Mouse (Mus musculus) T-helper 17 cell (primary cell): ENCODE measurements around the gene Gm38431.
"Not testable (repeated sequence)": the region's sequence is repeated elsewhere in the genome, so short reads cannot be mapped to it uniquely, and the experiment has no call there.

ENCODE experiments used
- in situ Hi-C, 2 experiments: fragments of 300-600 bp; cut with MboI, MseI; formaldehyde crosslinking; loops; 1 replicate in 1 of 2; 2 replicates in 1 of 2; pipeline ENCODE4 v1.15.1; 2025; ENCODE audit warnings: high pct_unique_total_duplicates in 2 of 2

Gene Gm38431

GRCm38 (mm10) chr9:21105760-21106564 lies 14.2 kb upstream of the Gm38431 start:
- in situ Hi-C loops, result no loop called here

DNA sequence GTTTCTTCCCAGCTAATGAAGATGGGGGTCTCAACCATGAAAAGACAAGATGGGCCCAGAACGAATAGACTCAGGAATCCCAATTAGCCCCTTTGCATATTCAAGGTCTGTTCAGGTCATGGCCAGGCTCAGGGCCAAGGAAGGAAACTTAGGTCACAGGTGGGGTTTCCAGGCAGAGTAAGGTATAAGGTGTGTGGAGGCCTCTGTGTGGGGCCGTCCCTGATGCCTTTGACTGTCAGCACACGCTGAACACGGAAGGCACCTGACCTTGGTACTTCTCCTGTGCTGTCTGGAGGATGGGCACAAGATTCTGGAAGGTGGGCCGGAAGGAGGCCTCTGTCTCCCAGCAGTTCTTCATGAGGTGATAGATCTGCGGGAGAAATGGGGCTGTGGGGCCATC lies 13.0 kb upstream of the Gm38431 start:
- in situ Hi-C loops, result no loop called here

DNA sequence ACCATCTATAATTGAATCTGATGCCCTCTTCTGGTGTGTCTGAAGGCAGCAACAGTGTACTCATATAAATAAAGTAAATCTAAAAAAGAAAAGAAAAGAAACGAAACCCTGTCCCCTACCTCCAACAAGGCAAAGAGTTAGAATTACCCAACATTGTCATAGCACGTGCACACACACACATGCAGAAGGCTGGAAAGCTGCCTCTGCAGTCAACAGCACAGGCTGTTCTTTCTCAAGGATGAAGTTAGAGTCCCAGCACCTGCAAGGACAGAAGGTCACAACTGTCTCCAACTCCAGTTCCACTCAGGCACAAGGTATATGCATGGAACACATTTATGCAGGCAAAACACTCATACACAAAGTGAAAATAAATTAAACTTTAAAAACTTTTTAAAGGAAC lies 10.3 kb upstream of the Gm38431 start:
- in situ Hi-C loops, result no loop called here

DNA sequence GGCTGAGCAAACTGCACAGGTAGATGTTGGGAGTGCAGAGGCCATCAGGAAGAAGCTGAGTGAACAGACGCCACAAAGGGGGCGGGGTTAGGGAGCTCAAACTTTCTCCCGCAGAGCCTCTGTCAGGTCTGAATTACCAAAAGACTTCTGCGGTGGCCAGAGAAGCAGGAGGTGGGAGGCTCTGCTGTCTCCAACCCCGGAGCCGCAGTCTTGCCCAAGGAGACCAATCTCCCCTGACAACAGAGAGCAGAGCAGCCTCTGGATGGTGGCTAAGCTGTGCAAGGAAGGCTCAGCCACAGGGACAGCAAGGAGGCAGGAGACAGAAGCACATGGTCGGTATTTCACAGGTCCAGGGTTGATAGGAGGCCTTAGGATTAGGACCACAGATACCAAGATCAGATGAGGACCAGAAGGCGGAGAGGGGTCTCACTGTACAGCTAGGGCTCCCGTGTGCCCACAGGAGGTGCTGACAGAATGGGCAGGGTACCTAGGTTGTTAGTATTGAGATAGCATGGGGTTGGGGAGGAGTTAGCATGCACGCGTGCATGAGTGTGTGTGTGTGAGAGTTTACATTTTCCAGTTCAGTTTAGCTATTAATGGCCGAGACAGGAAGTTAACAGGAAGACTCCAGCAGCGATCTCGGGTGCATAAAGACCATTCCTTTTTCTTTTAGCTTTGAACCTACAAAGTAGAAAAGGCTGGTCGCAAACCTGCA lies 8.8 kb upstream of the Gm38431 start:
- in situ Hi-C loops, result no loop called here

DNA sequence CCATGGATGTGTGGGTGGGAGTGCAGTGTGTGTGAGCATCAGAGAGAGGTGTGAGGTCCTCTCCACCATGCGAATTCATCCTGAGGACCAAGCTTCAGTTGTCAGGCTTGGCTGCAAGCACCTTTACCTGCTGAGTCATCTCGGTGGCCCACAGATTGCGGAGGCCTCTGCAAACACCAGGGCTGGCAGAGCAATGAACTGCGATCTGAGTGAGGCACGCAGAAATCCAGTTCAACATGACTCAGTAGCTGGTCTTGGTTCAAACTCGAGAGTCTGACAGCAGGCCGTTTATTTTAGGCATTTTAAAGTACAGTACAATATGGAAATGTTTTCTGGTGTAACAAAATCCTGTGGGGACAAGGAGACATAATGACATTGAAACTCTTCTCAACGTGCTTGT lies 6.0 kb upstream of the Gm38431 start:
- in situ Hi-C loops, result no loop called here

DNA sequence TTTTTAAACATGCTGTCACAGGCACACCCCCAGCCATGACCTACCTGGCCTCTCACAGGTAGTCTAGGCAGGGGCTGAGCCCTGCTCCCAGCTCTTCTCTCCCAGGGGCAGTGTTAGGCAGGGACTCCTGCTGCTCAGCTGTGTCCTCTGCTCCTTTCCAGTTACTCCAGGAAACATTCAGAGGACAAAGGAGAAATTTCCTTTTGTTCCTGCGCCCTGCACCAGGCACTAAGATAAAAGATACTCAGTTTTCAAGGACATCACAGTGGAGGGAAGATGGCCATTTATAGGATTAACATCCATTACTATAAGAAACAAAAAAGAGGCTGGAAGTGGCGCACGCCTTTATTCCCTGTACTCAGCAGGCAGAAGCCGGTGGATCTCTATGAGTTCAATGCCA lies 4.2 kb upstream of the Gm38431 start:
- in situ Hi-C loops, result no loop called here

GRCm38 (mm10) chr9:21093423-21093822 lies 1.6 kb upstream of the Gm38431 start:
- in situ Hi-C loops, result loop anchor here in 1 of 2 experiments (5.0 kb wide), 1 partner anchor 34 kb away; no protein-coding TSS in a partner anchor

- in situ Hi-C loops, result loop anchor here in 1 of 2 experiments (5.0 kb wide), 1 partner anchor 36 kb away; no protein-coding TSS in a partner anchor
Observed at GRCm38 (mm10) chr9:21090972-21091706, 658 bp downstream of the Gm38431 start.

DNA sequence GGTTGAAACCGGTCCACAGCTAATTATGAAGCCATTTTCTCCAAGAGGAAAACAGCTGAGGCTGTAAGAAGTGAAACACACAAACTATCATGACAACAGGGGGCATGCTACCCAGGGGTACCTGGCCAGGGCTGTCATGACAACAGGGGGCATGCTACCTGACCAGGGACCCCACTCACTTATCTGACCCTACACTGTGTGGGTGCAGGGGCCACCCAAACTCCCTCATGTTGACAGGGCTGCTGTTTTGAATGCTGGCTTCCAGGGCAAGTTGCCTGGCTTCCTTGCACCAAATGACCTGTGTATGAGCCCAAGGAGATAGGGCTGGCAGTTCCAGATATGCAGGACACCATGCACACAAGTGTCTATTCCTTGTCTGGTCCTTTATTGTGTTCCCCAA lies 1.3 kb downstream of the Gm38431 start:
- in situ Hi-C loops, result loop anchor here in 1 of 2 experiments (5.0 kb wide), 1 partner anchor 37 kb away; no protein-coding TSS in a partner anchor

DNA sequence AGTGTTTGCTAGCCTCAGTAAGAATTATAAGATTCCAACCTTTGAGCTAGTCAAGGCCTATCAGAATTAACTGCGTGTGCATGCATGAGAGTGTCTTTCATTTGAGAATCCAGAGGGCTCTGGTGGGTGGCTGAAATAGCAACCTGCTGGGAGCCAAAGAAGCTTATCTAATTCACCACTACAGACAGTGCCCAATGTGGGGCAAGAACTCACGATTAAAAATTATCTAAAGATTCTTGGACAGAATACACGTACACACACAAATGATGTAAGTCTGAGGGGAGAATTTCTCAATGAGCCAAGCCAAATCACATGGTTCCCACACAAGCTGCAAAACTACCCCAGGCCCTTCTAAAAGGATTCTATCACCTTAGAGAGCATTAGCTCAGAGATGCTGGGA lies 8.5 kb downstream of the Gm38431 start:
- in situ Hi-C loops, result no loop called here

- in situ Hi-C loops, result no loop called here
Observed at GRCm38 (mm10) chr9:21081127-21081526, 10.7 kb downstream of the Gm38431 start.

DNA sequence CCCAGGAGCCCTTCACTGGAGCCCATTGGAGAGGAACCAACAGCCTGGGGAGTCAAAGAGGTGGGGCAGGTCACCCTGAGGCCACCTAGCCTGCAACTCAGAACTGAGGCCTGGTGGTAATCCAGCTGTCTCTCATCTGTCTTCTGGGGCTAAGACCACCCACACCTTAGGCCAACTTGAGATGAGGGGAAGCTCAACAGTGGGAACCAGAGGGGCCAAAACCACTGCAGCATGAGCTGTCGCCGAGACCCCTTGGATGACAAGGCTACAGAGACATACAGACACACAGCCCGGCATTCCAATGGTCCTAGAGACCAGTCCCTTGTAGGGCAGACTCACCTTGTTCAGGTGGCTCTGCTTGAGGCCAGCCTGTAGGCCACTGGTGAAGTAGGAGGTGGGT lies 16.2 kb downstream of the Gm38431 start:
- in situ Hi-C loops, result no loop called here

- in situ Hi-C loops, result no loop called here
Observed at GRCm38 (mm10) chr9:21074173-21074572, 17.6 kb downstream of the Gm38431 start.

- in situ Hi-C loops, result no loop called here
Observed at GRCm38 (mm10) chr9:21073044-21073840, 18.6 kb downstream of the Gm38431 start, which contains the start of the genes Gm49373 and Fdx1l. TSS of gene Gm49373 (minus strand) at chr9:21073096. TSS of gene Fdx1l (minus strand) at chr9:21073614.

DNA sequence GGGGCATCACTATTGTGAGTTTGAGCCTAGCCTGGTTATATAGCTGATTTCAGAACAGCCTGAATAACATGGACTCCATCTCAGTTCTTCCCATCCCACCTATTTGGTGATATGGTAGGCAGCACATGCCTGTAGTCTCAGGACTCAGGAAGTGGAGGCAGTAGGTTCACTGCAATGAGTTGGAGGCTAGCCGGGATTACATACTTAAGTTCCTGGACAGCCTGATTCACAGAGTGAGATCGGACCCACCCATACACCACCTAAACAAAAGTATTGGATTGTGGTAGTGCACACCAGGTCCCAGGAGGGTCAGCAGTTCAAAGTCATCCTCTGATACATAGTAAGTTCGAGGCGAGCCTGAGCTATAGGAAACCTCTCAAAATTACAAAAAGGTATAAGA lies 19.2 kb downstream of the Gm38431 start:
- in situ Hi-C loops, result no loop called here

- in situ Hi-C loops, result no loop called here
Observed at GRCm38 (mm10) chr9:21067006-21067684, 24.7 kb downstream of the Gm38431 start, which contains the start of gene Zglp1. TSS of gene Zglp1 (minus strand) at chr9:21067093.

- in situ Hi-C loops, result no loop called here
Observed at GRCm38 (mm10) chr9:21062928-21063327, 28.9 kb downstream of the Gm38431 start.

GRCm38 (mm10) chr9:21051578-21051977 lies 40.2 kb downstream of the Gm38431 start:
- in situ Hi-C loops, result no loop called here

DNA sequence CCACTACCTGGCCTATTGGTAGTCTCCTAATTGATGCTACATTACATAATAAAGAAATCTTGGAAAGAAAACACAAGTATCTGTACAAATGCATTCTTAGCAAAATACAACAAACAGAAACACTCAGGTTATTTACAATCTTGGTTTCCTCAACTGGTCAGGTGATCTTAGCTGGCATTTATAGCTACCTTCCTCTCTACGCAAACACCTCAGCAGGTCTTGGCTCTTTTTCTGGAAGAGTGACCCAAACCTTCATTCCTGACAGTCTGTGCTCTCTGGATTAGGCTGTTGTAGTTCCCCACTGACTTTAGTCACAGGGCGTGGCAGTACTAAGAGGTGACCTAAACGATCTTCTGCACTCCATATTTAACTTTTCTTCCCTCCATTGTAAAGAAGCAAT lies 46.6 kb downstream of the Gm38431 start:
- in situ Hi-C loops, result no loop called here

GRCm38 (mm10) chr9:21044785-21045184 lies 47.0 kb downstream of the Gm38431 start:
- in situ Hi-C loops, result not testable (repeated sequence)
